Mouse (Mus musculus) c-Kit-negative CD71-positive TER-119-positive erythroid progenitor cells, embryonic 14.5 days (primary cell): Measurements from ENCODE around the gene Ap5s1.

Experiments used
- DNase-seq: peaks from one replicate; pipeline ENCODE4 v3.0.0-alpha.2; 2013; ENCODE audit warnings: low read depth, low spot score

The Ap5s1 gene

DNA sequence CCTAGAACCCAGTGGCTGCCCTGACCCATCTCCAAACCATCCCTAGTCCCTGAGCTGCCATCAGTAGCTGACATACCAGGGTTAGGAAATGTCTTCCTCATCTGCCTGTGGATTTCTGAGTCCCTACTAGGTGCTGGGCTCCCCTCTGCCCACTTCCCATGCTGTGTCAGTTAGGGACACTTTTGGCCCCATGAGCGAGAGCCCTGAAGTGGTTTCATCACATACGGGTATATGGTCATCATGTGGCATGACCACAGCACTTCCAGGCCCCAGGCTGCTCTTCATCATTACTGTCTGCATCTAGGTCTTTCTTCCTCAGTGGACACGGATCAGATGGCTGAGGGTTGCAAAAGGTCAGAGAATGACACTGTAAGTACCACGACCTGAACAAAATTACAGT, at the start of gene Ap5s1:
TSS of gene Ap5s1 (plus strand) at position 301 of the 400 bp plus-strand sequence.
- DNase-seq, result no peak

DNA sequence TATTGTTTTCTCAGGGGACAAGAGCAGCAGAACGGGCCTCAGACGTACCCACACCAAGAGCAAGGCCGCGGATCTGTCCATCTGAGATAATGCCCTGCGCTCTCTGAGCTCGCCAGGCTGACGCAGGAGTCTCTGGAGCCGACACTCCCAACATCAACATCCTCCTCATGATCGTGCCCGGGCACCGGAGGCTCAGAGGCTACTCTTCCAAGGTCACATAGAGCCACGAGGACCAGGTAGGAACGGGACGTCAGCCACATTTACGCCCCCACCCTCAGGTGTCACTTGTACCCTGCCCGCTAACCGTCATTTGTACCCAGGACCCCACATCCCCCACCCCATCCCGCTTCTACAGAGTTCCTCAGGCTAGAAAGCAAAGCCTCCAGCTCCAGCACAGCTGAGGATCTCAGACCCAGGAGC, 47.4 kb upstream of the Ap5s1 start:
- DNase-seq, result peak; percentile 69

DNA sequence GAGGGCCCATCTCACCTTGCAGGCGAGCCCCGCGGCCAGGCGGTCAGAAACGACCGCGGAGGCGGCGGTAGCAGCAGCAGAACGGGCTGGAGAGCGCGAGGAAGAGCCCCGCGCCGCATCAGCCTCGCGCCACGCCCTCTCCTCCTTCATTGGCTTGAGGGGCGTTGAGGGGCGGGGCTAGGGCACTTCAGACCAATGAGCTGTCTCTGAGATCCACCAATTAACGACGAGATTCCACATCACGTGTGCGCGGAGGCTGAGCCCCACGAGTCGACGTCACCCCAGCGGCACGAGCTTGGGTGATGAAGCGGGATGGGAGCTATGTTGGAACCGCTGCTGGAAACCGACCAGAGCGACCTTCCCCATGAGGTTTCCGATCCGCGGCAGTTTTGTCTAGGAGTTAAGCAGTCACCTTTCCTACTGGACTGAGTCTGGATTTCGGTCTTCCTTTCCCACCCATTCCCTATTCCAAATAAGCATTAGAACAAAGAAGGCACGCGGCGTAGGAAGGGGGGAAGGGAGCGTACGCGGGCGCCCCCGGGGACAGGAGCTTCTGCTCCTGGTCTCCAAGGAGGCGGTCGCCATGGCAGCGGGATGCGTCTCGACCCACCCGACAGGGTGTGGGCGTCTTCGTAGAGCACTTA, 46.8 kb upstream of the Ap5s1 start, which contains the start of gene 1700037H04Rik:
TSS of gene 1700037H04Rik (minus strand) at position 144 of the 644 bp plus-strand sequence.
- peak; percentile 99 for DNase-seq

DNA sequence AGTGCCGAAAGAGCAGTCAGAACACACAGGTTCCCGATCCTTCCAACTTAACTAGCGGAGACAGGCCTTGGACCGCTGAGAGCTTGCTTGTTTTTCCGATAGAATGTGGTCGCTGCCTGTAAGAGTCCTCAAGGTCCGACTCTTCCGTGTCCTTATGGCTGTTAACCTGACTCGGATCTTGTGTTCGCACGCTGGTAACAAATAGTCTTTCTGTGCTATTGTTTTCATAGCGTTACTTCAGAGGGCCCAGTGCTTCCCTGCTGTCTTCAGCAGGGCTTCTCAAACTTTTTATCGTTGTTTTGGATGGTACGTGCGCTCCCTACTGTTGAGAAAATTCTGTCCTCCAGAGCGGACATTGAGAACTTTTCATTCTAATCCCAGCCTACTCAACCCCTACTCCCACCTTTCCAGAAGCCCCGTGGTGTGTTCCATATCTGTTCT, 46.2 kb upstream of the Ap5s1 start:
- no peak for DNase-seq

DNA sequence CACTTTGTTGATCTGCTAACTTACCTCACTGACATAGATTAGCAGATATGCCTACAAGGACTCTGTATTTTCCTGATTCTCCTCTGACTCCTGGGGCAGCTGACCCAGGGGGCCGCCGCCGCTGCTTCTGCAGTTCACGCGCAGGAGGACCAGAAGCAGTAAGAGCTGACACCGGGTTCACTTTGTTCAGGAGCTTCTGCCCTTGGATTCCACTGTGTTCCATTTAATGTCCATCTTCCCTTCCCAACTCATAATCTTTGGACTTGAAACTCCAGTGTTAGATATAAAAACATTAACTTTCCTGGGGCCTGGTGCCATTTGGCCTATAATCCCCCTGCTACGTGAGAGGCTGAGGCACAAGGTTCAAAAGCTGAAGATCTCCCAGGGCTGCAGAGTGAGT, 43.0 kb upstream of the Ap5s1 start:
- DNase-seq, result no peak

DNA sequence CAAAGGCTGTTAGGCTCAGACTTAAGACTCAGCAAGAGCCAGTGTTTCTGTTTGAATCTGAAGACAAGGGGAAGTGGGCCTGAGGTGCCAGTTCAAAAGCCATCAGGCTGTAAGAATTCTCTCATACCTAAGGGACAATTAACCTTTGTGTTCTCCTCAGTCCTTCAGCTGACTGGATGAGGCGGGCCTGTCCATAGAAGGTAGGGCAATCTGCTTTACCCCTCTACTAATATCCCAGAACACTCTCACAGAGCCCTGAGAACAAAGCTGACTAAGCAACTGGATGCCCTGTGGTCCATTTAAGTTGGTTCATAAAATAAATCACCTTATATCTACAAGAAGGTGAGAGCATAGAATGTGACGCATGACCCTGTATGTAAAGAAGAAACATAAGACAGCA, 40.7 kb upstream of the Ap5s1 start:
- DNase-seq, result no peak

DNA sequence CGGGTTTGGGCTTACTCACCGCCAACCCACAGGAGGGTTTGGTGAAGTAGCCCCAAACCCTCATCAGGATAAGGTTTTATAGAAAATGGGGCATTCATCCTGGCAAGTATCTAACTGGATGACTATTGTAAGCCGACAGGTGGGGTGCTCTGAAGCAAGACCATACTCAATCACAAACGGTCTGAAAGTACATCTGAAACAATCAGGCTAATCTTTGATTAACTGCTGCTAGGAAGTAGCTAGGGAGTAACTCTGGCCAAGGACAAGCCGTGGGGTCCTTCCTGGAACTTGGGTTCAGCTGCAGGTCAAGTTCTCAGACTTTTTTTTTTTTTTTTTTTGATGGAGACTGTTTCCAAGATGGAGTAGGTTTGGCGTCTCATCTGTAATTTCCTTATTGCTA, 38.9 kb upstream of the Ap5s1 start:
- no peak for DNase-seq

DNA sequence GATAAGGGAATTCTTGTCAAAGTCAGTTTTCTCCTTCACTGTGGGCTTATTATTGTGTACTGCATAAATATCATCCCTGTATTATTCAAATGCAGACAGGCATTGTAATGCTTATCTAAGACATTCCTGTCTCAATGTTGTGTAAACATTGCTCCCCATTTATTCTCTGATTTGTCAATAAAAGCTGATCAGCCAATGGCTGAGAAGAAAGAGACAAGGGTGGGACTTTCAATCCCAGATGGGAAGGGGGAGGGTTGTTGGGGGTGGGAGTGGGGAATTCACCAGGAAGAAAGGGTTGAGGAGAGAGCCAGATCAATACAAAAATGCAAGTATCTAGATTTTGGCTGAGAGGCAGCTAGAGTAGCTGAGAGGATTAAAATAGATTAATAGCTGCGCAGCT, 38.0 kb upstream of the Ap5s1 start:
- DNase-seq, result no peak

DNA sequence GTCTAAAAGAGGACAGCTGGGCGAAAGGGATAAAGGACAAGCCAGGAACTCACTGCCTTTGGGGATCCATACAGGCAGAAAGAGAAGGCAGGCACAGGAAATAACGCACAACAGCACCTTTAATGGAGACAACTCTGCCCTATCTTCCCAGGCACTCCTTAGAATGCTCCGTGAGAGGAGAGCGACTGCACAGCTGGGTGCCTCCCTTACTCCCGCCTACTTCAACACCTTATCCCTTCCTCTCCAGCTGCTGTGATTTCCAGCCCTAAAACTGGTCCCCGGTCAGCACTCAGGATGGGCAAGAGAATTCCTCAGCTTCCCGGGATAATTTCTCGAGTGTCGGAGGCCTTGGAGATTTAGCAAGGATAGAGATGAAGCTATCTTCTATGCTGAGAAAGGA, 35.9 kb upstream of the Ap5s1 start:
- no peak for DNase-seq

DNA sequence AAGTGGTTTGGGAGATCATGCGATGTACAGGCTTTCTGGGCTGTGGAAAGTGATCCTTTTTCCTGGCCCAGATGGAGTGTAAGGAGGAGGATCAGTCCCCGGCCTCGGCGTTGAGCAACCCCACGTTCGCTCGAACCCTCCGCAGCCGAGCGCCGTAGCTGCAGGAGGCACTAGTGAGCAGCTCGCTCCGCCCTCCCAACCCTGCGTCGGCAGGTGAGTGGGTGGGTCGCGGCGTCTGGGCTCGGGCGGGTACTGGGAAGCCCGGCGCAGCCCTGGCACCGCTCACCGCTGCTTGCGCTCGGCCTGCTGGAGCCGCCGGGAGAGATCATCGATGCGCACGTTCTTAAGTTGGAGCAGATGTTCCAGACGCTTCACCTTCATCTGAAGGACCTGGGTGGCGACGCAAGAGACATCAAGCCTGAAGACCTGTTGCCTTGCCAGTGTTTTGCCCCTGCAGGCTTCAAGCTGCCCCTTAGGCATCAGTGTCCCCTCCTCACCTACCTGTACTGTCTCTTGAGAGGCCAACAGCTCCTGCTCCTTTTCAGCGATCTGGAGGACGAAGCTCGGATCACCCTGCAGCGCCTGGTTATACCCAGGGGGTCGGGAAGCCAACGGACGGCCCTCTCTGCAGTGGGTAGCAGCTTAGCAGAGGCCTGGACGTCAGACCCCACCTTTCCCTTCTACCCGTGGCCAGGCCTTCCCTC, 35.3 kb upstream of the Ap5s1 start:
- DNase-seq, result no peak

DNA sequence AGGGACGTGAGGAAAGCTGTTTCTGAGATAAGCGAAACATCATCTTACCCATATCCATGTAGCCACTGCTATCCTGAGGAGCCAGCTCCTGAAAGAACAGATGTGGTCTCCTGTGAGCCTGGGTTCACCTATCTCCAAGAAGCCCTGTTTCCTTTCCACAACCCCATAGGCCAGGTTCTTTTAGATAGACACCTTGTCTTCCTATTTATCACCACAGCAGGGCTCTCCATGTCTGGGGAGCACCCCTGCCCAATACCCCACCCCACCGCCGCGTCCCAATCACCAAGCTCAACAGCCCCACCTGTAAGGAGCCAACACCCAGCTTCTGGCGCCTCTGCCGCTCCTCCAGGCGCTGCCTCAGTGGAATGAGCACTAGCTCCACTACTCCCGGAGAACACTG, 34.6 kb upstream of the Ap5s1 start:
- no peak for DNase-seq

DNA sequence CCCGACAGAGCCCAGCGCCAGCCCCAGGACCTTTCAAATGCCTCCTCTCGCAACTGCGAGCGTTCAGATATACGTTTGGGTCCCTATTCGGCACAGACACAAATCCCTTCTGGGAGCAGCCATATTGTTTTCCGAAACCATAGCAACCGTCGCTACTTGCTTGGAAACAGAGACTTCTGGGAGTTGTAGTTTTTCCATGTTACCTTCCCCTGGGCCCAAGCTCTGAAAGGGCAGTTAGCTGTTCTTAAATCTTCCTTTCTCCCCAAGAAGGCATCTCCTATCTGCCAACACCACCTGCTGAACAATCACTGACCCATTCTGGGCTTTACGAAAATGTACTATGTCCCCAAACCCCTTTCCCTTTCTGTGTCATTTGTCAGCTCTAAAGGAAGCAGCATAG, 32.2 kb upstream of the Ap5s1 start:
- DNase-seq, result peak; percentile 70

DNA sequence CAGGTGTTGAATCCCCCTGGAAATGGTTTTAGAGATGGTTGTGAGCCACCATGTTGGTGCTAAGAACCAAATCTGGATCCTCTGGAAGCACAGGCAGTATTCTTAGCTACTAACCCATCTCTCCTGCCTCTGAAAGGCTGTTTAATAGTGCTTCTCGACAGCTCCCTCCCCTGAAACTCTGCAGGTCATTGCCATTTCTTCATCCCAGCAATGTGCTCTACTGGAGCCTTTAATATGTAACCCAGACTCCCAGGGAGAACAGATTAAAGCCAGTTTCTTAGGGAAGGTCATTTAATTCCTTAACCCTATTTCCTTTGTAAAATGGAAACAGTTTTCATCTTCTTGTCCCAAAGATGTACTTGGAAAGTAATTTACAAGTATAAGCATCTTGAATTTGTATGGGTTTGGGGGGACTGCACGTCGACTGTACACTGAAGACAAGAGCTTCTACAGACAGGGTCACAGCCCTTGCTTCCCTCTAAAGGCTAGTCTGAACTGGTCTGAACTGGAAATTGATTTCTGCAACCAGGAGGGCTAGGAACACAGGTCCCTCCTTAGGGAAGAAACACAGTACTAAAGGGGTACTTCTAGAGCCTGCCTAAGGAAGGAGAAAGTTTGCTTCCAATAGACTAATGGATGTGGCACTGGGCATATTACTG, 31.5 kb upstream of the Ap5s1 start:
- DNase-seq, result no peak

DNA sequence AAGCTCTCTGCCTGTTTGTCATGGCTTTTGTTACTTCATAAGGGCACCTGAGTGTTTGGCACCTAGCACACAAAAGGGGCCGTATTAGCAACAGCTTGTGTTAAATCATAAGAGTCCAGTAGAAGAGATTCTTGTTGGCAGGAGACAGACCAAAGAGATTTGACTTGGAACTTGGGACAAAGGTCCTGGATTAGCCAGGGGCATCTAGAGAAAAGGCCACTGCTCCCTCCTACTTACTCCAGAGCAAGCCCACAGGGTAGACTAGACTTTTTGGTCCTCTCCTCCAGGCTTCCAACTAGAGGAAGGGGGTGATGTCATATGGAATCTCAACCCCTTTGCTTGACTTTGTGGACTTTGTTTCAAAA, 31.0 kb upstream of the Ap5s1 start:
- no peak for DNase-seq

DNA sequence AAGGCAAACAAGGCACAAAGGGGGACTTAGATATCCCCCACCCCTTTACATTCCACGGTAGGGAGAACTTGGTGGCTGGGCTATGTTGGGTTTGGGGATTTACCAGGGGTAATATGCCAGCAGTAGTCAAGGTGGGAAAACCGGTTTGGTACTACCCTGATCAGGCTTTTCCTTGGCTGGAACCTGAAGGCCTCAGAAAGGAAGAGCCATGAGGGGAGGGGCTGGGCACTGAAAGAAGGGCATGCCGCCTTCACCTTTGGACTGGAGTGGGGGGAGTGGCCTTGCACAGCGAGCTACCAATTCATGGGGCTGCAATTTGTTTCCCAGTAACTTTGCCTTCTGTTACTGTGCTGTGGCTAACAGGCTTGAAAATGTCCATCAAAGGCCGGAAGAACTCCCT, 30.4 kb upstream of the Ap5s1 start:
- DNase-seq, result no peak

DNA sequence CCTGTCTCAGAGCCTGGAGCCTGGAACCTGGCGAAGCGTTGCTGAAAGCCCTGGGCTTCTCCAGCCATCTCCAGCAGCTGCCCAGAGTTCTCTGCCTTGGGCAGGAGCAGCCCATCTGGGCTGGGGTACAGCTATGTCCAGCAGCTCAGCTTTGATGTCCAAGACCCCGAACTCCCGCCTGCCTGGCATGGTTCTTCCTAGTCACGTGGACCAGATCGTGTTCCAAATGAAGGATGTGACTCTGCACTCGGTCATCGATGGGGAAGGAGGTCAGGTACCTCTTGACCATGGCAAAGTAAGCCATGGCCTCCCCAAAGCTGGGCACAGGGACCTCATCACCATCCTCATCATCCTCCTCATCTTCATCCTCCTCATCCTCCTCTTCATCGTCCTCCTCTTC, 28.9 kb upstream of the Ap5s1 start:
- DNase-seq, result no peak

DNA sequence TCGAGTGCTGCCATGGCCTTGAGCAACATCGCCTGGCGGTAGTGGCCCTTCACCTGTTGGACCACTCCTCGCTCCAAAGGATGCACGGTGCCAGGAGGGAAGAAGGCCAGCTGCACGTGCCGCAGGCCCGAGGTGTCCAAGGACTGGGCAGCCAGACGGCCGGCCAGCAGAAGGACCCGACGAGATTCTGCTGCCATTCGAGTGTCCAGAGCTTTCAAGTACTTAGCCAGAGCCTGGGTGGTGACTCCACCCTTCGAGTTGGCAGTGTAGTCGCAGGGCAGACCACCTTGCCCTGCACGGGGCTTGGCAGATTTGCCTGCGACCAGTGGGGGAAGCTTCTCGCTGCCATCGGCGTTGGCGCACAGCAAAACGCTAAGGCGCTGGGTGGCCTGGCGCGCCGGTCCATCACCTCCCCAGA, 28.0 kb upstream of the Ap5s1 start:
- no peak for DNase-seq

DNA sequence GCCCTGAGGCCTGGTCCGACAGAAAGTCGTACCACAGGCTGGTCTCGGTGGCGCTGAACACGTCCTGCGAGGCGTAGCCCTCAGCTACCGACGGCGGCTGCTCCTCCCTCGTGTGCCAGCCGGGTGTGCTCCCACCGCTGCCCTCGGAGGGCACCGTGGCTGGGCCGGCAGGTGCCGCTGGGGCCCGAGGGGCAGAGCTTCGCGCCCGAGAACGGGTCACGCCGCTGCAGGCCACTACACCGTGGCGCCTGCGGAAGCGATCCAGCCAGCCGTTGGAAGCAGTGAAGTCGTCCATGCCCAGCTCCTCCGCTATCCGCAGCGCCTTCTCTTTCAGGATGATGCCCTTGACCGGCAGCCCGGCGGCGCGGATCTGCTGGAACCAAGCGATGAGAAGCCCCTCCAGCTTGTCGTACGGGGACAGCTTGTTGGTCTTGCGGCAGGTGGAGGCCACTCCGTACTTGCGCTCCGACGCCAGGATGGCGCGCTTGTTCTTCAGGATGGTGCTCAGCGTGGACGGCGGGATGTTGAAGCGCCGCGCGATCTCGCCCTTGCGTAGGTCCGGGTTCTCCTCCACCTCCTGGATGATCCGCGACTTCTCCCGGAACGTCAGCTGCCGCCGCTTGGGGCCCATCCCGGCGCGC, 27.5 kb upstream of the Ap5s1 start:
- no peak for DNase-seq

DNA sequence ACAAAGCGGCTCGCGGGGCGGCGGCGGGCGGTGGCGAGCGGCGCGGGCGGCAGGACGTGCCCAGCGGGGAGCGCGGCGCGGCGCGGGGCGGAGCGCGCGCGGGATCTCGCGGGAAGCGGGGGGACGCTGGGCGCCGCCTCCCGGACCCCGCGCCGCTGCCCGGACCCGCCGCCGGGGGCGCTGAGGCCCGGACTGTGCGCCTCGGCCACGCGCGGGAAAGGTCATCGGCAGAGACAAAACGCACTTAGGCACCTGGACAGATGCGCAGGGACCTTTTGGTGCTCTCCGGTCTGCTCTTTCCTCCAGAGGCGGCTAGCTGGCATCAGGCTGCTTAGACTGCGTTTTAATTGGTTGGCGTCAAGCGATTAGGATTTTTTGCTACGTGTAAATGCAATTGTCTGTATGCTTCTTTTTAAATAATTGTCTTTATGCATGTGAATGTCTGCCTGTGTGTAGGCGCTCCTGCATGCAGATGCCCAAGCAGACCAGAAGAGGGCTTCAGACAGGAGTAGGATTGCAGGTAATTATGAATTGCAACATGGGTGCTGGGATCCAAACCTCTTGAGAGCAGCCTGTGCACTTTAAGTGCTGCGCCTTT, 26.8 kb upstream of the Ap5s1 start, which contains the start of gene Cenpb:
TSS of gene Cenpb (minus strand) at position 78 of the 598 bp plus-strand sequence.
- peak; percentile 62 for DNase-seq

DNA sequence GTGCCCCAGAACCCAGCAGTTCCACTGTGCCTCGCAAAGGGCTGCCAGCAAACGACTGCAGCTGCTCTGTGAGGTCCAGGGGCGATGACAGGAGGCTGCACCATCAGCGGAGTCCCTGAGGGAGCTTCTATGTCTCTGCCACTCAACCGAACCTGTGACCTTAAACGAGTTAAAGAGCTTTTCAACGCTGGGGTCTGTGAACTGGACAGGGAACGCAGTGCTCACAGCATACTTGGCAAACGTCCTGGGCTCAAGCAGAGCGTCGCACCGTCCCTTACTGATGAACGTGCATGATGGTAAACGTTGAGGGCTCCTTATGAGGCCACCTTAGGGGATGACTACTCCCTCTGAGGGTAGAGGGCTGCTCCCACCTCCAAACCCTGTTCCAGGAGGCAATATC, 20.5 kb upstream of the Ap5s1 start:
- DNase-seq, result no peak

DNA sequence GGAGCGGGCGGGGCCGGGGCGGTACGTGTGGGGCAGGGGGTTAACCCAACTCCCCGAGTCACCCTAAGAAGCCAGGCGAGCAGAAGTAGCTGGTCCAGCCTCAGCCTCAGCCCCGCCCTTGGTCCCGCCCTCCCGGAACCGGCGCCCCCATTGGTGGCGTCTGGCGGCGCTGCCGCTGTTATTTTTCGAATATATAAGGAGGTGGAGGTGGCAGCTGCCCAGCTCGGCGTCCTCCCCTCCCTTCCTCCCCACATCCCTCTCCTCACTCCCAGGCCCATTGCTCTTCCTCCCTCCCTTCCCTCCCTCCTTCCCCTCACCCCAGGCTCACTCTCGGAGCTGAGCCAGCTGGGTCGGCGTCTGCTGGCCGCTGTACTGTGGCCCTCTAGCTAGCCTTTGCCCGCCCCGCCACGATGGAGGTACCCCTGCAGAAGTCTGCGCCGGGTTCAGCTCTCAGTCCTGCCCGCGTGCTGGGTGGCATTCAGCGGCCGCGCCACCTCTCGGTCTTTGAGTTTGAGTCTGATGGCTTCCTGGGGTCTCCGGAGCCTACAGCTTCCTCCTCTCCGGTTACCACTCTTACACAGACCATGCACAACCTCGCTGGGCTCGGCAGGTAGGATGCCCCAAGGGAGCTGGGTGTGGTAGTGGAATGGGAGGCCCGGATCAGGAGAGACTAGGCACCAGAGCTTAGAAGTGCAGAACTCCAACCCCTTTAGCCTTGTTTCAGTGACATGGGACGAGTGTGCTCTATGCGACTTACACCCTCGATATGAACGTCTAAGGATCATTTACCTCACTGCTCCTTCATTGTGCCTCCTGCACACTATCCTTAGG, 19.9 kb upstream of the Ap5s1 start, which contains the start of the genes Cdc25b and Spef1:
TSS of gene Cdc25b (plus strand) at position 179 of the 831 bp plus-strand sequence.
TSS of gene Spef1 (minus strand) at position 512 of the 831 bp plus-strand sequence.
- peak; percentile 84 for DNase-seq
